Mouse (Mus musculus) ES-E14 (cell line): ENCODE results near the gene Tle4.

Experiments
- HCFC1 ChIP-seq: IDR thresholded peaks from 2 replicates; pipeline ENCODE4 v1.6.1; 2012; ENCODE audit warnings: low read length, inconsistent platforms, borderline replicate concordance; ENCODE audit not compliant: insufficient read depth
- ZC3H11A ChIP-seq: IDR thresholded peaks from 2 replicates; pipeline ENCODE4 v1.6.1; 2012; ENCODE audit warnings: low read depth, mild to moderate bottlenecking, inconsistent platforms, low read length, borderline replicate concordance
- ZNF384 ChIP-seq: IDR thresholded peaks from 2 replicates; pipeline ENCODE4 v1.6.1; 2012; ENCODE audit warnings: low read depth, low read length, inconsistent platforms

DNA sequence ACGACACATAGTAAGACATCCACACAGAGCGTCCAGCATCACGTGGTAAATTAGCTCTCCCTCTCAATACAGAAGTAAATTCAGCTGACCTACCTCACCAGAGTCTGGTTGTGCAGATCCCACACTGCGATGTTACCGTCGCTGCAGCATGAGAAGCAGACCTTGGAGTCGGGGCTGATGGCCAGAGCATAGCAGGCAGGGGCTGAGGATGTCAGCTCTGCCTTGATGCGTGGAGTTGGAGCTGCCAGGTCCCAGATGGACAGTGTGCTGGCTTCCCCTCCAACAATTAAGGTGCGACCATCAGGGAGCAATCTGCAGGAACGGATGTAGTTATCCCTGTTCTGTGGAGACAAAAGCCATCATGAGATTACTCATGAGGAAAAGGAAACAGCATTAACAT is 144.4 kb downstream of the Tle4 start:
- TF ChIP-seq HCFC1 (no peak), ZC3H11A (no peak), ZNF384 (no peak)
